Mouse (Mus musculus) urinary bladder, postnatal 36 days (tissue): Measurements from ENCODE around the gene Plekhg2.
"Not testable (repeated sequence)": the region's sequence is repeated elsewhere in the genome, so short reads cannot be mapped to it uniquely, and the experiment has no call there.

Experiments
- DNase-seq, 2 experiments: peaks; one replicate each; pipeline ENCODE4 v3.0.0; 2022; ENCODE audit warnings: low spot score in 2 of 2, mixed read lengths in 1 of 2

Gene Plekhg2

DNA sequence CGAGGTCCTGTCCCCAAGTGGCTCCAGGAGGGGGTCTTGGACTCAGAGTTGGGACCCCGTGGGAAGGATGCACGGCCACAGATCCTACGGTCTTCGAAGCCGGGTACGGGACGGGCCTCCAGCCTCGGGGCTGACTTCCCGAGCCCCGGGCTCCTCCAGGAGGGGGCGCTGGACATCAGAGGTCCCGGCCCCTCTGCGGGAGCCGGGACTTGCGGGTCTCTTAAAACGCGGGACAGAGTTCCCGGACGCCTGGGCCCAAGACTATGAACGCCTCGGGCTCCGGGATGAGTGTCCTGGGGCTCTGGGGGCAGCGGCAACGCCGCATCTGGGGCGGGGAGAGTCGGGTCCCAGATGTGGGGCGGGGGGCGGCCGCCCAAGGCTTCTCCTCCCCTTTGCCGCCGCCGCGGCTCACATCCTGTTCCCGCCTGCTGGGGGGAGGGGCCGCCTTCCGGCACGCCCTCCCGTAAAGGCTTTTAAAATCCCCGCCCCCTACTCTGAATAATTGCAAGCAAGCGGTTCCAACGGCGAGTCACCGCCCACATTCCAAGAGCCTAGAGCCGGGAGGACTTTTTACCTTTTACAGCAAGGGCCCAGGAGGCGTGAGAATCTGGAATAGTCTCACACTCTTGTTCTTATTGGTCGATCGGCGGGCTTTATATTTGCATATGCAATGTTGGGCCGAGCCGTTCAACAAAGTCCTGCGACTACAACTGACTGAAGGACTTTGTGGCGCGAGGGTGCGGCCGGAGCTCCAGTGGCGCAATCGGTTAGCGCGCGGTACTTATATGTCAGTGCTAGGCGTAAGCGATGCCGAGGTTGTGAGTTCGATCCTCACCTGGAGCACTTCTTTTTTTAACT is at the start of gene Plekhg2:
TSS of gene Plekhg2 (minus strand) at position 349 of the 858 bp plus-strand sequence.
- DNase-seq = peak; percentile 98 to 99

DNA sequence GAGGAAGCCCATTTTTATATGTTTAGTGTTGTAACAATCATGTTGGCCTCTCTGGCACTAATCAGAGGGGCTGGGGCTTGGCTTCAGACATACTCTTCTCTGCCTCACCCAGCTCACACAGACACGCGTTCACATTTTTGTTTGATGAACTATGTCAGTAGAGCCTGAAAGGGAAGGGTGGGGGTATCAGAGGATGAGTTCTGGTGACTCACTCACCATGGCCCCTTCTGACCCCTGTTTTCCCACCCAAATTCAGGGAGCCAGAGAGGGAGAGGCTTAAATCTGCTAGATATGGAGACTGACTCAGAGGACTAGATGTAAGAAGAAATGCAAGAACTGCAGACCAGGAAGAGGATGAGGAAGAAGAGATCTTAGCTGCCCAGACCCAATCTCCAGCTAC is 47.0 kb upstream of the Plekhg2 start:
- DNase-seq = no peak

DNA sequence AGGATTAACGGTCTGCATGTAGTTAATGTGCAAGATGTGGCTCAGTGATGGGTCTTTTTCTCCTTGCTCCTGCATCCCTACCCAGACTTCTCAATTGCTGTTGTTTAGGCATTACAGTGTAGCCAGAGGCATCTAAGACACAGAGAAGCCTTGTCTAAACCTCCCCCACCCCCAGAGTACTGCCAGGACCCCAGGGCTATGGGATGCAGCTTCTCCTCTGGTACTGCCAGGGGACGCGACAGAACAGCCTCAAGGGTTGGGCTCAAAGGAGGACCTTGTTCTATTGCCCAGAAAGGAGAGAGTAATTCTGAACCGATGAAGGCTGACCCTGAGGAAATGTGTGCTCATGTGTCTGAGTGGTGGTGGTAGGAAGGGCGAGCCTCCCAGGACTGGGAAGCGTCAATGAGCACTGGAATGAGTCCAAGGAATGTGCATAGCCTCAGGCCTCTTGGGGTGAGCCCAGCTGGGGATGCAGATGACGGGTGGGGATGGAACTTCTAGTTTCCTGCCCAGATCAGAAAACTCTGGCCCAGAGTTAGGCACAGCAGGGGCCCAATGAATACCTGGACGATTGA is 45.8 kb upstream of the Plekhg2 start:
- peak in 1 of 2 experiments; percentile 36 for DNase-seq

DNA sequence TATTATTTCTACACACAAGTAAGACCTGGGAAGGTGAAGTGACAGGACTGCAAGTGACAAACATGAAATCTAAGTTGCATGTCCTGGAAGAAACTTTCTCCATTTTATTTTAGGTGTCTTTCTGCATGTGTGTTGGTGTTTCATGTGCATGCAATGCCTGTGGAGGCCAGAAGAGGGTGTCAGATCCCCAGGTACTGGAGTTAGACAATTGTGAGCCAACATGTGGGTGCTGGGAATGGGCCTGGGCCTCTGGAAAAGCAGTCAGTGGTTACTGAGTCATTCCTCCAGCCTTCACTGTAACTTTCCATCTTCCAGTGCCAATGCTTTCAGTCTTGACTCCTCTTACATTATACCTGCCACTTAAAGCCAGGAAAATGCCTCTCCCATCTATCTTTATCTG is 45.0 kb upstream of the Plekhg2 start:
- no peak for DNase-seq

DNA sequence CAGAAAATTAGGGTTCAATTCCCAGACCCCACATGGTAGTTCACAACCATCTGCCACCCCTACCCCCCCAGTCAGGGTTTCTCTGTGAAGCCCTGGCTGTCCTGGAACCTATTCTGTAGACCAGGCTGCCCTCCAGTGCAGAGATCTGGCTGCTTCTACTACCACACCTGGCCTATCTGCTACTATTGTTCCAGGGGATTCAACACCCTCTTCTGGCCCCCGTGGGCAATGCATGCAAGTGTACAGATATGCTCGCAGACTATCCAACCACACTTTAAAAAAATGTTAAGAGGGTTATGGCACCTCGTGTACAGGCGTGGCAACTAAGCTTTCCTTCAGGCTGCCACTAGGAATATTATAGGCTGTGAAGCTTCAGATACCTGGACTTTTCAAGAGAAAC is 40.4 kb upstream of the Plekhg2 start:
- DNase-seq = no peak

DNA sequence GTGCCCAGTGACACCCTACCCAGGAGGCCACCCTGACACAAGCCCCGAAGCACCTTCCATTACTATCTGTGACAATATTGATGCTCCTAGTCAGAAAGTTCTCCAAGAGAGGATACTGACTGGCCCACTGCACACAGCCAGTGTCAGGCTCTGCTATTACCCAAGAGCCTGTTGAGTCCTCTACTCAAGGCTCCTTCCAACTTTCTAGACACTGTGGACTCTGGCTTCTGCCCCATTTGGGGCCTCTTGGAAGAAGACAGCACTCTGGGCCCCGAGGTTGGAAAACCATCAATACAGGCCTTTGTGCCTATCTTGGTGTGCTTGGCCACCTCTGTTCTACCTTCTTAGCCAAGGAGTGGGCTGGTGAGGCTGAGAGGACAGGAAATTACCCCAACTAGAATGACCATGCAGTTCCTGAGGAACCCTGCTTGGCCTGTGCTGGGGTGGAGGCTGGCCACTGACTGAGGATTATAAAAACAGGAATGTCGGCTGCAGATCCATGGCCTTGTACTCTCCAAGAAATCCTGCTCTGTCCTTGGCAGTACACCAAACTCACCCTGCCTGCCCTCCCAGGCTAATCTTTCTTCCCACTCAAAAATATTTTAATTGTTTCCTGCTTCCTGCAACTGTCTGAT is 38.6 kb upstream of the Plekhg2 start:
- peak; percentile 19 to 61 for DNase-seq

DNA sequence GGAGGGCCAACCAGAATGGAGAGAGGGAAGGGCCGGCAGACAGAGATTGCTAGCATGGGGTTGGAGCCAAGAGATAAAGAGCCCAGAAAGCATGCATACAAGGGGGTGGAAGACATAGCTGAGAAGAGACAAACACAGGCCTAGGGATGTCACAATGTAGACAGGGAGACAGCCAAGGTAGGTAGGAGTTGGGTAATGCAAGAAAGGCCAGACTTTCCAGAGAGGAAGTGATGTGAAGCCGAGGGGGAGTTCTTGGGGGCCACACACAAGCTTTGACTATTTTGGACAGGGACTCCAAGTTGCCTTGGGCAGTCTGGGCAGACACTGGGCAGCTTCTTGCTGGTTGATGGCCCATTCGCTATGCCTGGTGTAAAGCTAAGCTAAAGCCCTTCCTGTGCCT is 29.5 kb upstream of the Plekhg2 start:
- no peak for DNase-seq

DNA sequence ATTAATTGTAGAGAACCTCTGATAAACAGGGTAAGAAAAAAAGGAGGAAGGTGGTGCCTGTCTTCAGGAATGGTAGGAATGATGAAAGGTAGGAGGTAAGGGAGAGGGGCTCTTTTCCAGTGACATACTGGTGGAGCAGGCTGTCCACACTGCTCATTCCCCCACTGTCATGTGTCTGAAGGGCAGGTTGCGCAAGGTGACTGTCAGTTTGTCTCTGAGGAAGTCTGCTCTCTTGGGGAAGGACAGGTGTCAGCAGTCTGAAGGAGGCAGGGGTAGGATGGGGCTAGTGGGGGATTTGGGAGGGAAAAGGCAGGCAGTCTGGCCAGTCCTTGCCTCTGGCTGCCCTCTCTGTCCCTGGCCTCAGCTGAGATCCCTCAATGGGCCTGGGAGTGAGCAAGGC is 28.6 kb upstream of the Plekhg2 start:
- no peak for DNase-seq

DNA sequence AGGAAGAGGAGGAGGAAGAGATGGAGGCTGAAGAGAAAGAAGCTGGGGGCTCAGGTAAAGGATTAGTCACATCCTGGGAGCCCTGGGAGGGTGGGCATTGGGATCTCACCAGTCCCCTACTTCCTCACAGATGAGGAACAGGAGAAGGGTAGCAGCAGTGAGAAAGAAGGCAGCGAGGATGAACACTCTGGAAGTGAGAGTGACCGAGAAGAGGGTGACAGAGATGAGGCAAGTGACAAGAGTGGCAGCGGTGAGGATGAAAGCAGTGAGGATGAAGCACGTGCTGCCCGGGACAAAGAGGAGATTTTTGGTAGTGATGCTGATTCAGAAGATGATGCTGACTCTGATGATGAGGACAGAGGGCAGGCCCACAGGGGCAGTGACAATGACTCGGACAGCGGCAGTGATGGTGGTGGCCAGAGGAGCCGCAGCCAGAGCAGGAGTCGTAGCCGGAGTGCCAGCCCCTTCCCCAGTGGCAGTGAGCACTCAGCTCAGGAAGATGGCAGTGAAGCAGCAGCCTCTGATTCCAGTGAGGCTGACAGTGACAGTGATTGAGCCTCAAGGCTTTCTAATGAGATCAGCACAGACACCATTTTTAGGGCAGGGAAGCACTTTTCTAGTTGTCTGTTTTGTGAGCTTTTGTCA is 26.4 kb upstream of the Plekhg2 start:
- no peak for DNase-seq

DNA sequence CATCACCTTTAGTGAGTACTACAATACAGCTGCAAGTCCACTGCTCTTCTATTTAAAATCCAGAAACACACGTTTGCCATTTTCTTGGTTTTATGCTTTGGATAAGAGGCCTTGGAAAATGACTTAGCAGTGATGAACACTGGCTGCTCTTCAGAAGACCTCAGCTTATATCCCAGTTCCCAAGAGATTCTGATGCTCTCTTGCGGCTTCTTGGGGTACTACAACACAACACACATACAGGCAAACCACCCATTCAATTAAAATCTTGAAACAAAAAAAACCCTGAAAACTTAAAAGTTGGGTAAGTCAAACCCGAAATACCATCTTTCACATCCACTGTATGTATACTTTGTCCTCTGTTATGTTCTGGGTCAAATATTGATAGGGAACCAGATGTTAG is 25.6 kb upstream of the Plekhg2 start:
- no peak for DNase-seq

DNA sequence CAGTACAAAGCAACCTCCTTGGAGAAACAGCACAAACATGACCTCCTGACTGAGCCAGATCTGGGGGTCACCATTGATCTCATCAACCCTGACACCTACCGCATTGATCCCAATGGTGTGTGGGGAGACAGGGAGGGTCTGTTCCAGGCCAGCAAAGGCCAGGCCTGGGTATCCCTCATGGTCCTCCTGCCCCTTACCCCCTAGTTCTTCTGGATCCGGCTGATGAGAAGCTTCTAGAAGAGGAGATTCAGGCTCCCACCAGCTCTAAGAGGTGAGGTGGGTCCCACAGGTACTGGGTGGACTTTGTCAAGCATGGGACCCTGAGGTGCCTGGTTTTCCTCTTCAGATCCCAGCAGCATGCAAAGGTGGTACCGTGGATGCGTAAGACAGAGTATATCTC is 23.0 kb upstream of the Plekhg2 start:
- DNase-seq = no peak

DNA sequence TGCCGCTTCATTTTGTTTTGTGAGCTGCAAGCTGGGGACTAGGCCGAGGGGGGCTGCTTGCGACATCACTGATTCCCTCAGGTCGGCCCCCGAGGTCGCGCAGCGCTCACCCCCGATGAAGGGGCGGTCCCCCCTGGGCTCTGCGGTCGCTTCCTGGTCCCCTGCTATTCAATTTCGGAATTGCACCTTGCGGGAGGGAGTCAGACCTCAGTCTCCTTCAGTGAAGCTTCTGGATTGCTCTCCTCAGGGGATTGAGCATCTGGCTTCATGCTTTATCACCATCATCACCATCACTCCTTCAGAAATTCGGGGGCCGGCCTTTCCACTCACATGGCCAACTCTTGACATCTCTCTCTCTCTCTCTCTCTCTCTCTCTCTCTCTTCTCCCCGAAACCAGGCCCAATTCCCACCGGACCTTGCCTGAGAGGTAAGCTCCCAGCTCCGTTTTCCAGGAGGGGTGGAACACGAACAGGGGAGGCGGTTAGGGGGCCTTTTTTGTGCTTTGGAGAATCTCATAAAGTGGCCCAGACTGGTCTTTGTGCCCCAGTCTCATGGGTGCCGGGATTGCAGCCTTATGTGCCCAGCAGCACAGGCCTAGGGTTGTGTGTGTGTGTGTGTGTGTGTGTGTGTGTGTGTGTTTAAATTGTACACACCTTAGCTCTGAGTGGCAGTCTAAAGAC is 21.0 kb upstream of the Plekhg2 start:
- DNase-seq = no peak

DNA sequence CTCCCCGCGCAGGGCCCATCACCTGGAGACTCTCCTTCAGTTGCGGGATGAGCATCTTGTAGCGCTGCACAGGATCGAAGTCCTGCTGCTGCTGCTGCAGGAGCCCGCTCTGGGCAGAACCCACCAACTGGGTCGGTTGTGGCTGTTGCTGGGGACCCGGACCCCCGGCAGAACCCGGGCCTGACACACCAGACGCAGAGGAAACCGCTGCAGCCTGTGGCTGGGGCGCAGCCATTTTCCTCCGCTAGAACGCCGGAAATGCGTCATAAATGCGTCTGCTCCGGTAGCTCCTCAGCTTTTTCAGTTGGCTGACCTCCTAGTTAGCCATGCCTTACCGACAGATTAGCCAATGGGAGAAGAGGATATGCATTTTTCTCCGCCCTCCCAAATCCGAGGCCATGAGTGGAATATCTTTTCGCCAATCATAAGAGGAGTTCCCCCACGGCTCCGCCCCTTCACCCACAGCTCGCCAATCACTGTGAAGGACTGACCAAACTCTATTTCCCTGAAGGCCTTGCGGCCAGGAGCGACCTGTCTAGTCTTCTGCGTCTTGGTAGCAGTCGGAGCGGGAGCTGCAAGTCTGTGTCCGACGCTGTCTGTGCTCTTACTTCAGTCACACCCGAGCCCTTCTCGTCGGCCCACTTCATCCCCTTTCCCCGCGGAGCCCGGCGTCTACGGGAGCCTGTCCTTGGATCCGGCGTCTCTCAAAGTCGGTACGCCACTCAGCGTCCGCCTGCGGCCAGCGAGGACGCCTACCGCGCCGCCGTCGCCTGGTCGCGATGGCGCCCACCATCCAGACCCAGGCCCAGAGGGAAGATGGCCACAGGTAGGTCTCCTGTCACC is 20.3 kb upstream of the Plekhg2 start, which contains the start of the genes Med29 and Paf1:
TSS of gene Med29 (minus strand) at position 280 of the 843 bp plus-strand sequence.
TSS of gene Paf1 (plus strand) at position 523 of the 843 bp plus-strand sequence.
- peak; percentile 94 to 96 for DNase-seq

DNA sequence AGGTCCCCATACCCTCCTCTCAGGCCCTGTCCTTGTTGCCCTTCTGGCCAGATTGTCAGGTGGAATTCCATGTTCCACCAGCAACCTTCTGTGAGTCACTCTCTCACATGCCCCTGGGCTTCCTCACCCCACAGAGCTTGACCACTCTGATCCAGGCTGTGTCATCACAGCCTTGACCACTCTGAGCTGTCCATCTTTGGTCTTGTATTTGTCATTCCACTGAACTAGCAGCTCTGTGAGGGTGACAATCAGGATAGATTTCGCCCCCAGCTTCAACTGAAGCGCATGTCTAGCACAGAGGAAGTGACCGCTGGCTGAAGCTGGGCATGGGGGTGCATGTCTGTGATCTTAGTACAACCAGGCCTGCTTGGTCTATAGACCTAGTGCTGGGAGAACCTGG is 17.9 kb upstream of the Plekhg2 start:
- DNase-seq = no peak

DNA sequence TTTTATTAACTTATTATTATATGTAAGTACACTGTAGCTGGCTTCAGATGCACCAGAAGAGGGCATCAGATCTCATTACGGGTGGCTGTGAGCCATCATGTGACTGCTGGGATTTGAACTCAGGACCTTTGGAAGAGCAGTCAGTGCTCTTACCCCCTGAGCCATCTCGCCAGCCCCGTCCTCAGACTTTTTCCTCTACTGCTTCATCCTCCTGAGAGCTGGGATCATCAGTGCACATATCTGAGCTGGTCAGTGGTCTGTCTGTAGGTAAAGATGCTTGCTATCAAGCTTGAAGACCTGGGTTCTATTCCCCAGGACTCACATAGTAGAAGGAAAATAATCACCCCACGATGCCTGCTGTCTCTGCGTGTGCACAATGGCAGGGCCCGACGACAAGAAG is 15.0 kb upstream of the Plekhg2 start:
- DNase-seq = not testable (repeated sequence)

DNA sequence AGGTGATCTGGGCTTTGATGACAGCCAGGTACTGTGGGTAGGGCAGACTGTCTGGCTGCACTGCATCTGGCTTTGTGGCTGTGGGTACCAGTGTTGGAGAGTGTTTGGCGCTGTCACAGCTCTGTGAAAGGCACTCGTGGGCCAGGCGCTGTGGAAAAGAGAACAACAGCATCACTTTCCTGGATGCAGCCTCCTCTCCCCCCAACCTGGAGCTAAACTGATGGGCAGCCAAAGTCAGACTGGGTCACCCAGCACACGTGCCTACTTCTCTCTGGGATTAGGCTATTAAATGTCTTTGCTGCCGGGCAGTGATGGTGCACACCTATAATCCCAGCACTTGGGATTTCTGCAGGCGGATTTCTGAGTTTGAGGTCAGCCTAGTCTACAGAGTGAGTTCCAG is 14.5 kb upstream of the Plekhg2 start:
- DNase-seq = not testable (repeated sequence)

DNA sequence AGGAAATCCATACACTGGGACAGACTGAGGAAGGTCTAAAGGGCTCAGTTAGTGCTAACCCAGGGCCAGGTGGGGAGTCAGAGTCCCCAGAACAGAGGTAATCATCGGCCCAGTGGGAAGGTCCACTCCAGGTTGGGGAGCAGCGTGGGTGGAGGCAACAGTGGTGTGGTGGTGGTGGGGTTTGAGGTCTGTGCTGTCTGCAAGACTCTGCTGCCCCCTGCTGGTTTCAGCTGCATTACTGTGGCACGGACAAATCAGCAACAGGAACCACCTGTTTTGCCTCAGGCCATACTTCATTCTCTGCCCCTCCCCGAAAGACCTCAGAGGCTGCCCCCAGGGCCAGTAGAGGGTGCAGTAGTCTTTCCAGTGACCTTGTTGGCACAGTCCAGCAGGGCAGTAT is 14.1 kb upstream of the Plekhg2 start:
- DNase-seq = peak; percentile 74 to 84

DNA sequence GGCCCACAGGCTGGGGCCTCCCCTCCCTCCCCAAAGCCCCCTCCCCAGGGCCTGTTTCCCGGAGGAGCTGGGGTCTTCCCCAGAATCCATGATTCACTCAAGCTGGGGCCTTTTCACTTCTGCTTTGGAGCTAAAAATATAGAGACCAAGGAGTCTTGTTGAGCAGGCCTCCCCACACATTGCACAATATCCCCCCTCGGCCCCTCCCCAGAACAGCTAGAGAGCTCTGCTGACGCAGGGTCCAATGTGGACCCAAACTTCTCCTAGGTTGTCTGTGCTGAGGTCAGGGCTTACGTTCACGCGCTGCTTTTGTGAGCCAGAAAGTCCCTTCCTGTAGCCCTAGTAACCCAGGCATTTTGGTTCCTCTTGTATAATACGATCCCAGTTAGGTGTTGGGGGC is 13.6 kb upstream of the Plekhg2 start:
- DNase-seq = no peak

DNA sequence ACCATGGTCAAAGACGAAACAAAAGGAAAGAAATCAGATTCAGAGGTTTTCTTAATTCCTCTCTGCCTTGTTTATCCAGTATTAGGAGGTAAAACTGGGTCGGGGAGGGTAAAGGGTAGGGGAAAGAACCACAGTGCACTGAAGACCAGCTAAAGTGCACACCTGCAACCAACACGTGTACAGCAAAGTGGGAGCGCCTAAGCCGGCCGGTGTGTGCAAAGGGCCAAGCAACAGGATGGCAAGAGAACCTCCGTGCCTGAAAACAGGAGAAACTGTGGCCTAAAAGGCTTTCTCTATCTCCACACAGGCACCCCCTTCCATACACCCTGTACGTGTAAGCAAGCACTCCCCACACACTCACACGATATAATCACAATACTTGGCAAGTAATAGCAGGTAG is 12.8 kb upstream of the Plekhg2 start:
- no peak for DNase-seq

DNA sequence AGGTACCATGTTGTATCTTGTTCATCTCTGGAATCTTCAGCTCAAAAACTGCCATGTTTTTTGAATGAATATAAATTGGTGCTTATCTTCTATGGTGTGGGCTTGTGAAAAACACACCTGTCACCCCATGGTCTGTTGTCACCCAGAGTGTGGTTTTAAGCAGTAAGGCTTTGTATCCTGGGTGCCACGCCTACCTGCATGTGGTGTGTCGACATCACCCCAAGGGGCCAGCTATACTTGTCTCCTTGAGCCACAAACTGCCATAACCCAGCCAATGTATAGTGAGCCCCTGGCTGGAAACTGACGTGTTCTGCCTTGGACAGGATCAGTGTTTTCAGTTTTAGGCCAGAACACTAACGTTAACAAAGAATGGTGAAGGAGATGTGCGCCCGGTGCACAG is 11.8 kb upstream of the Plekhg2 start:
- no peak for DNase-seq

DNA sequence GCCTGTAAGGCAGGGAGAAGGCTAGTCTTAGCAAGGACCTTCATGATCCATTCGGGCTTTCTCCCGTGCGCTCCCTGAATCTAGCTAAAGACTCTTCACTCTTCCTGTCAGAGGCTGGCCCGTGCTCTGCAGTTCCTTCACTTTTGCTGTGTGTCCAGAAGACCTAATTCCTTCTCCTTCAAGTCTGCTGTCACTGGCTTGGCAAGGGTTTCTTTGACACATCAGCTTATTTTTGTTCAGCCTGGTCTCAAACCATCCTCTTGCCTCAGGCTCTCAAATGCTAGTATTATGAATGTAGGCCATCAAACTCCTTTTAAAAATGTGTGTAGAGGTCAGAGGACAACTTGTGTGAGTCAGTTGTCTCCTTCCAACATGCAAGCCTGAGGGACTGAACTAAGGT is 11.2 kb upstream of the Plekhg2 start:
- no peak for DNase-seq
